In the genomic region with DNA sequence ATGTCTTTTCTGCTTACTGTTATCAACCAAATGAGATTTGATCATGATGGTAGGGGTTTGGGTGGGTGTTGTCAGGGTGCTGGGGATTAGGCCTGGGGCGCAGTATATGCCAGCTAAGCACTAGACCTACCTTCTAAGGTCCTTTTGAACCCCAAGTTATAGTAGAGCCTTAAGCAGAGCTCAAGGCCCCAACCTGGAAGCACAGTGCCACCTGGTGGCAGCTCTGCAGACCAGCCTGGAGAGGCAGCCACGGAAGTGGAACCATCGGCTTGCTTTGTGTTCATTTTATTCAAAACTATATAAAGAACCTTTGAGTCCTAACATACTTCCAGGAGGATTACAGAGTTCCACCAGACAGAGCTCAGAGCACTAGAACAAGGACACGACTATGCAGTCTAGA, we compare ENCODE assay signal across 7 mouse cellular contexts. TPM values are rescaled to one million over a fixed set of nuclear protein-coding genes. Genes with fewer than 3 reads are reported as not detected.
DNase-seq lines count a peak whose midpoint lies in the region; ATAC-seq and TF ChIP-seq lines count a peak whose summit lies in the region.

No protein-coding gene starts in this region.

- peak; percentile 46 for DNase-seq in neural tube, embryonic 10.5 days (ENCODE audit: extremely low spot score, low spot score)
- peak; percentile 77 for DNase-seq in ZHBTc4 (ENCODE audit: low read depth, low spot score)
- DNase-seq in liver, embryonic 14.5 days (ENCODE audit: low read depth in 3 of 3, low spot score in 3 of 3) = peak; percentile 25 to 44 (median 28)
- peak; percentile 63 for DNase-seq in right cerebral cortex, postnatal 14 days

- no peak overlapping the region for H3K4me3 ChIP-seq in neural tube, embryonic 15.5 days (replicated peaks)
- H3K4me3 ChIP-seq in cortical plate, adult 2 months (ENCODE audit: insufficient read depth, low read length) = no peak overlapping the region
- no peak overlapping the region for H3K4me3 ChIP-seq in intestine, embryonic 16.5 days (ENCODE audit: low read length)
- H3K4me3 ChIP-seq in liver, embryonic 14.5 days (ENCODE audit: insufficient read depth in 1 of 2, low read depth in 2 of 2, low read length in 2 of 2) = no peak overlapping the region

- H3K4me1 ChIP-seq in neural tube, embryonic 15.5 days = no peaks in the 10 kb centered on the region
- H3K4me1 ChIP-seq in cortical plate, adult 2 months (ENCODE audit: control insufficient read depth, insufficient read depth, low read length) = no peaks in the 10 kb centered on the region
- no peaks in the 10 kb centered on the region for H3K4me1 ChIP-seq in intestine, embryonic 16.5 days (ENCODE audit: control insufficient read depth, insufficient read depth, low read length)
- H3K4me1 ChIP-seq in liver, embryonic 14.5 days (replicated peaks; ENCODE audit: control insufficient read depth in 2 of 2, insufficient read depth in 2 of 2, low read length in 1 of 2) = peaks cover 0 to 4% of the 10 kb centered on the region in 2 experiments; a peak in 1 of 4 replicates

- WGBS in neural tube, embryonic 15.5 days = 36% methylated on average over 4 of the region's 4 CpGs
- 31% methylated on average over 4 of the region's 4 CpGs for WGBS in intestine, embryonic 16.5 days
- WGBS in liver, embryonic 14.5 days (ENCODE audit: insufficient replicate concordance) = 25% methylated on average over 4 of the region's 4 CpGs

- H3K4me2 ChIP-seq in neural tube, embryonic 15.5 days = no peak overlapping the region
- H3K4me2 ChIP-seq in intestine, embryonic 16.5 days (ENCODE audit: low read depth, low read length) = no peak overlapping the region
- no peak overlapping the region for H3K4me2 ChIP-seq in liver, embryonic 14.5 days (ENCODE audit: low read depth)

- no peak for TF ChIP-seq POLR2A in cortical plate, adult 2 months (IDR thresholded peaks at IDR 0.05; ENCODE audit: extremely low read depth, insufficient read depth, low read length)

- peaks cover 51% of the 10 kb centered on the region for H3K36me3 ChIP-seq in neural tube, embryonic 15.5 days
- H3K36me3 ChIP-seq in intestine, embryonic 16.5 days (ENCODE audit: control insufficient read depth, insufficient read depth, low read length) = 0 out of 2 replicates have a peak, but pooled peaks cover 3% of the 10 kb centered on the region
- no peaks in the 10 kb centered on the region for H3K36me3 ChIP-seq in liver, embryonic 14.5 days (replicated peaks; ENCODE audit: control insufficient read depth, insufficient read depth, low read depth)

- ATAC-seq in neural tube, embryonic 15.5 days (ENCODE audit: low FRiP score) = no peak
- peak; percentile 53; the same call in 1 of the 2 replicates for ATAC-seq in intestine, embryonic 16.5 days
- ATAC-seq in liver, embryonic 14.5 days (ENCODE audit: insufficient read depth) = no peak

- H3K9ac ChIP-seq in neural tube, embryonic 15.5 days (replicated peaks) = no peak overlapping the region
- no peak overlapping the region for H3K9ac ChIP-seq in intestine, embryonic 16.5 days (ENCODE audit: low read depth, low read length)
- no peak overlapping the region for H3K9ac ChIP-seq in liver, embryonic 14.5 days (replicated peaks)

- no peak for TF ChIP-seq EP300 in liver, embryonic 14.5 days (IDR thresholded peaks at IDR 0.05; ENCODE audit: low read depth)

- no peaks in the 10 kb centered on the region for H3K9me3 ChIP-seq in neural tube, embryonic 15.5 days (replicated peaks)
- no peaks in the 10 kb centered on the region for H3K9me3 ChIP-seq in intestine, embryonic 16.5 days (ENCODE audit: control insufficient read depth, low read length)
- H3K9me3 ChIP-seq in liver, embryonic 14.5 days (ENCODE audit: control insufficient read depth, low read length) = no peaks in the 10 kb centered on the region

- H3K27ac ChIP-seq in neural tube, embryonic 15.5 days (replicated peaks) = no peak overlapping the region
- no peak overlapping the region for H3K27ac ChIP-seq in cortical plate, adult 2 months (ENCODE audit: insufficient read depth, low read length)
- no peak overlapping the region for H3K27ac ChIP-seq in intestine, embryonic 16.5 days (ENCODE audit: low read length)
- no peak overlapping the region for H3K27ac ChIP-seq in liver, embryonic 14.5 days

- H3K27me3 ChIP-seq in neural tube, embryonic 15.5 days (replicated peaks) = no peaks in the 10 kb centered on the region
- no peaks in the 10 kb centered on the region for H3K27me3 ChIP-seq in intestine, embryonic 16.5 days (replicated peaks; ENCODE audit: control insufficient read depth, insufficient read depth, low read length)
- H3K27me3 ChIP-seq in liver, embryonic 14.5 days (ENCODE audit: control insufficient read depth, insufficient read depth, low read length) = no peaks in the 10 kb centered on the region

- peak; percentile 79 for TF ChIP-seq CTCF in cortical plate, adult 2 months (IDR thresholded peaks at IDR 0.05; ENCODE audit: extremely low read depth, insufficient read depth, low read length)
- peak; percentile 98 for TF ChIP-seq CTCF in liver, embryonic 14.5 days (IDR thresholded peaks at IDR 0.05; ENCODE audit: low read depth)

RNA-seq across cellular contexts. Expression of gene Ncmap, which starts 13.6 kb away (rescaled TPM):
- polyA plus RNA-seq in neural tube, embryonic 15.5 days (2015; fragmentation: Nextera tagmentation; extraction: Ambion mirVana) = 1.7 and 2.2 TPM in 2 replicates
- polyA plus RNA-seq in cortical plate, adult 2 months (2012; rRNA removed) = 0.96 and 1.3 TPM in 2 replicates
- polyA plus RNA-seq in intestine, embryonic 16.5 days (2015; fragmentation: Nextera tagmentation; extraction: Ambion mirVana) = 6.1 and 7.3 TPM in 2 replicates
- polyA plus RNA-seq in liver, embryonic 14.5 days (2012; rRNA removed) = 0.04 and 0.08 TPM in 2 replicates
- 0.06 TPM in 1 of 2 replicates, not detected in the other for polyA plus RNA-seq in liver, embryonic 14.5 days (2014; fragmentation: Nextera tagmentation; extraction: Ambion mirVana)

RNA-seq across cellular contexts. Expression of gene Rcan3, which starts 22.0 kb away (rescaled TPM):
- polyA plus RNA-seq in neural tube, embryonic 15.5 days (2015; fragmentation: Nextera tagmentation; extraction: Ambion mirVana) = 44.0 and 47.8 TPM in 2 replicates
- polyA plus RNA-seq in cortical plate, adult 2 months (2012; rRNA removed) = 19.5 and 21.5 TPM in 2 replicates
- polyA plus RNA-seq in intestine, embryonic 16.5 days (2015; fragmentation: Nextera tagmentation; extraction: Ambion mirVana) = 14.1 and 14.5 TPM in 2 replicates
- 1.7 and 2.2 TPM in 2 replicates for polyA plus RNA-seq in liver, embryonic 14.5 days (2012; rRNA removed)
- polyA plus RNA-seq in liver, embryonic 14.5 days (2014; fragmentation: Nextera tagmentation; extraction: Ambion mirVana) = 2.8 and 3.1 TPM in 2 replicates

RNA-seq across cellular contexts. Expression of gene Srrm1, which starts 58.5 kb away (rescaled TPM):
- 174 and 181 TPM in 2 replicates for polyA plus RNA-seq in neural tube, embryonic 15.5 days (2015; fragmentation: Nextera tagmentation; extraction: Ambion mirVana)
- 115 and 131 TPM in 2 replicates for polyA plus RNA-seq in cortical plate, adult 2 months (2012; rRNA removed)
- 152 and 176 TPM in 2 replicates for polyA plus RNA-seq in intestine, embryonic 16.5 days (2015; fragmentation: Nextera tagmentation; extraction: Ambion mirVana)
- polyA plus RNA-seq in liver, embryonic 14.5 days (2012; rRNA removed) = 26.7 and 43.6 TPM in 2 replicates
- polyA plus RNA-seq in liver, embryonic 14.5 days (2014; fragmentation: Nextera tagmentation; extraction: Ambion mirVana) = 94.8 and 99.4 TPM in 2 replicates
